Mouse (Mus musculus) erythroblast, embryonic 14.5 days (primary cell): ENCODE results near the gene Cd79a.

Source experiments
- GATA1 ChIP-seq: IDR thresholded peaks from 2 replicates; pipeline ENCODE4 v1.6.1; 2012; ENCODE audit warnings: low read length, inconsistent platforms, mixed read lengths
- TAL1 ChIP-seq: IDR thresholded peaks from 3 replicates; pipeline ENCODE4 v1.6.1; 2012; ENCODE audit warnings: low read length, inconsistent platforms, mixed read lengths

DNA sequence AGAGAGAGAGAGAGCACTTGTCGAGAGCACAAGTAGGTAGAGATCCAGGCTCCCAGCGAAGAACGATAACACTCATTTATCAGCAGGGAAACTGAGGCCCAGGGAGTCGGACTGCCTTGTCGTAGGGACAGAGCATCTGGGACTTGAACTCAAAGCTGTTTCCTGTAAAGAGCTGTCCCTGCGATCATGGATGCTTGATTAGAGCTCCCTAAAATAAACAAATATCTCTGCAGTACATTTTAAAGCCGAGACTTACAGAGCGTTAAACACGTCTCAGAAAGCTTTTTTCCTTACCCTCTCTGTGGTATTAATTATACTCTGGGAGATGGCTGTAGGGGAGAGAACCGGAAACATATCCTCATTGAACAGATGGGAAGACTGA lies 6.3 kb downstream of the Cd79a start:
- TF ChIP-seq TAL1 (no peak), GATA1 (no peak)
